Mouse (Mus musculus) embryonic facial prominence, embryonic 14.5 days (tissue): ENCODE results near the gene Entpd3. TPM values are rescaled to one million over a fixed set of nuclear protein-coding genes. Genes with fewer than 3 reads are reported as not detected.

Experiments
- ATAC-seq: fragments of 200-750 bp; cut with Nextera tagmentation; 2 replicates; pipeline ENCODE4 v1.8.0; 2017; ENCODE audit warnings: low read depth, moderate number of reproducible peaks, moderate TSS enrichment
- DNase-seq: peaks from one replicate; pipeline ENCODE4 v3.0.0-alpha.2; 2015; ENCODE audit warnings: low spot score
- H3K27ac ChIP-seq: fragments of 300-500 bp; sonication (generic); replicated peaks from 2 replicates; pipeline ENCODE4 v1.5.1; 2014; ENCODE audit warnings: low read depth, mild to moderate bottlenecking, low read length, moderate library complexity
- H3K27me3 ChIP-seq: fragments of 300-500 bp; sonication (generic); replicated peaks from 2 replicates; pipeline ENCODE4 v1.6.1; 2014; ENCODE audit warnings: low read length; ENCODE audit not compliant: control insufficient read depth, insufficient read depth
- H3K36me3 ChIP-seq: fragments of 300-500 bp; sonication (generic); 2 replicates; pipeline ENCODE4 v1.6.1; 2014; ENCODE audit warnings: low read length, mixed read lengths; ENCODE audit not compliant: control insufficient read depth, insufficient read depth
- H3K4me1 ChIP-seq: fragments of 300-500 bp; sonication (generic); 2 replicates; pipeline ENCODE4 v1.6.1; 2014; ENCODE audit warnings: antibody characterized with exemption, low read length; ENCODE audit not compliant: control insufficient read depth, insufficient read depth
- H3K4me2 ChIP-seq: fragments of 300-500 bp; sonication (generic); 2 replicates; pipeline ENCODE4 v1.6.1; 2014; ENCODE audit warnings: low read depth, mild to moderate bottlenecking, low read length, moderate library complexity, mixed read lengths
- H3K4me3 ChIP-seq: fragments of 300-500 bp; sonication (generic); 2 replicates; pipeline ENCODE4 v1.5.1; 2014; ENCODE audit warnings: low read depth, mild to moderate bottlenecking, low read length
- H3K9ac ChIP-seq: fragments of 300-500 bp; sonication (generic); 2 replicates; pipeline ENCODE4 v1.6.1; 2014; ENCODE audit warnings: low read depth, mild to moderate bottlenecking, low read length, moderate library complexity, mixed read lengths
- H3K9me3 ChIP-seq: fragments of 300-500 bp; sonication (generic); 2 replicates; pipeline ENCODE4 v1.6.1; 2016; ENCODE audit warnings: low read length; ENCODE audit not compliant: control insufficient read depth
- WGBS: fragments of 180-500 bp; shearing (Covaris S2); extraction: QIAGEN DNeasy Blood & Tissue Kit; methylation state at CpG from one replicate; pipeline ENCODE4 v1.1.7; 2014; 5-methylcytosine and 5-hydroxymethylcytosine counted together
- polyA plus RNA-seq: library from polyadenylated mRNA; unstranded; fragments of >200 nt; fragmentation: Nextera tagmentation; extraction: Ambion mirVana; gene quantifications from 2 replicates; pipeline ENCODE4 v1.2.1, GENCODE M21; 2014

Gene Entpd3
- polyA plus RNA-seq, 1 experiment from 2014 or later: 10.0 TPM

DNA sequence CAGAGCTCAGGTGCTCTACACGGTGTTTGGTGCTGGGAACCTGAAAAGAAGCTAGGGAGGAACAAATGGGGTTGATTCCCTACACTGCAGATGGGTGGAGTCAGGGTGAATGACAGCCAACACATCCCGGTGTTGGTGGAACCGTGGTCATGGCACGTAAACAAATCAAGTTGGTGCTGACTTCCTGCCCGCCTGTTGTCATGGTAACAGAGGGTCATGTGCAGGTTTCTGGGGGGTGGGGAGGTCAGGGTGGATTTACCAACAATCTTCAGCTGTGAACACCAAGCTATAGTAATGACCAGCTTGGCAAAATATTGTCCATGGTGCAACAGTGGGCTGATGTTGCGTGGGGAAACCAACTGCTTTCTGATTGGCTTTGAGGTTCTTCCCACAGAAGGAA, 39.1 kb downstream of the Entpd3 start:
- 54% methylated on average over 6 of the region's 6 CpGs for WGBS
- Histone ChIP-seq H3K4me2 (no peak overlapping the region), H3K27ac (no peak overlapping the region), H3K4me1 (peaks cover 13% of the 10 kb centered on the region), H3K4me3 (no peak overlapping the region), H3K36me3 (peaks cover 26% of the 10 kb centered on the region), H3K27me3 (no peaks in the 10 kb centered on the region), H3K9me3 (no peaks in the 10 kb centered on the region), H3K9ac (no peak overlapping the region)
- ATAC-seq (no peak), DNase-seq (no peak)

GRCm38 (mm10) chr9:120579808-120580207, 40.2 kb downstream of the Entpd3 start:
- Histone ChIP-seq H3K9me3 (no peaks in the 10 kb centered on the region), H3K9ac (no peak overlapping the region), H3K36me3 (peaks cover 15% of the 10 kb centered on the region), H3K27ac (no peak overlapping the region), H3K4me1 (peaks cover 13% of the 10 kb centered on the region), H3K27me3 (no peaks in the 10 kb centered on the region), H3K4me2 (no peak overlapping the region), H3K4me3 (no peak overlapping the region)
- 70% methylated on average over 7 of the region's 7 CpGs for WGBS
- ATAC-seq (no peak), DNase-seq (no peak)

- DNase-seq: peak; percentile 86
- H3K4me2 ChIP-seq: peak overlapping the region; percentile 63
- H3K27ac ChIP-seq: peak overlapping the region; percentile 63
- H3K36me3 ChIP-seq: no peaks in the 10 kb centered on the region
- H3K9ac ChIP-seq: peak overlapping the region; percentile 51
- H3K9me3 ChIP-seq: no peaks in the 10 kb centered on the region
- WGBS: 9% methylated on average over 19 of the region's 21 CpGs
- ATAC-seq: peak; percentile 85
- no peaks in the 10 kb centered on the region for H3K27me3 ChIP-seq
- peaks cover 13% of the 10 kb centered on the region for H3K4me1 ChIP-seq
- H3K4me3 ChIP-seq: peak overlapping the region; percentile 30
Measured at GRCm38 (mm10) chr9:120581941-120582618, 42.5 kb downstream of the Entpd3 start.

- H3K9ac ChIP-seq: peak overlapping the region; percentile 51
- ATAC-seq (peak; percentile 89), DNase-seq (peak; percentile 97)
- H3K9me3 ChIP-seq: no peaks in the 10 kb centered on the region
- H3K4me3 ChIP-seq: peak overlapping the region; percentile 30
- peak overlapping the region; percentile 63 for H3K4me2 ChIP-seq
- H3K4me1 ChIP-seq: peaks cover 10% of the 10 kb centered on the region
- WGBS: 5% methylated on average over 27 of the region's 28 CpGs
- H3K27me3 ChIP-seq: no peaks in the 10 kb centered on the region
- peak overlapping the region; percentile 63 for H3K27ac ChIP-seq
- H3K36me3 ChIP-seq: no peaks in the 10 kb centered on the region
Measured at GRCm38 (mm10) chr9:120582619-120583308, 43.1 kb downstream of the Entpd3 start.

- DNase-seq: no peak
- peaks cover 10% of the 10 kb centered on the region for H3K4me1 ChIP-seq
- H3K36me3 ChIP-seq: no peaks in the 10 kb centered on the region
- peak overlapping the region; percentile 30 for H3K4me3 ChIP-seq
- no peaks in the 10 kb centered on the region for H3K27me3 ChIP-seq
- H3K9me3 ChIP-seq: no peaks in the 10 kb centered on the region
- no peak overlapping the region for H3K27ac ChIP-seq
- H3K9ac ChIP-seq: peak overlapping the region; percentile 50; the same call in 1 of the 2 replicates
- 76% methylated on average over 3 of the region's 3 CpGs for WGBS
- ATAC-seq: no peak
- H3K4me2 ChIP-seq: peak overlapping the region; percentile 63
Measured at GRCm38 (mm10) chr9:120583314-120583713, 43.7 kb downstream of the Entpd3 start.

GRCm38 (mm10) chr9:120586546-120586945, 46.9 kb downstream of the Entpd3 start:
- peak; percentile 64 for DNase-seq
- no peaks in the 10 kb centered on the region for H3K36me3 ChIP-seq
- WGBS: 15% methylated on average over 3 of the region's 3 CpGs
- H3K4me1 ChIP-seq: peaks cover 10% of the 10 kb centered on the region
- H3K4me2 ChIP-seq: no peak overlapping the region
- no peak for ATAC-seq
- H3K27ac ChIP-seq: no peak overlapping the region
- H3K9me3 ChIP-seq: no peaks in the 10 kb centered on the region
- no peak overlapping the region for H3K4me3 ChIP-seq
- H3K9ac ChIP-seq: no peak overlapping the region
- H3K27me3 ChIP-seq: no peaks in the 10 kb centered on the region

DNA sequence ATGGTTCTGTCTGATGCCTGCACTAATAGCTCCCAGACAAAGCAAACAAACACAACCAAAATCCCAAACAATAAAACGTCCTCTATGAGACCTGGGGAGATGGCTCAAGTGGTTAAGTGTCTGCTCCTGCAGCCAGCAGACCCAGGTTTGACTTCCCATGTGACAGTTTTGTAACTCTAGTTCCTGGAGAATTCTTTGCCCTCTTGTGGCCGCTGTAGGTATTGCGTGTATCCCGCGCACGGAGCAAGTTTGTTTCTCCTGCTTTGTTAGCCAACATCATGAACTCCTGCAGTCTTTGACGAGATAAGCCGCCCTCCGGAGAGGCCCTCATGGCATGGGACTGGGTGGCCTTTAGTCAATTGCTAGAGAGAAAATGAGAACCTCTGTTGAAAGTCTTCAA, 51.9 kb downstream of the Entpd3 start:
- 3% methylated on average over 9 of the region's 9 CpGs for WGBS
- no peak overlapping the region for H3K4me3 ChIP-seq
- peak; percentile 74 for DNase-seq

DNA sequence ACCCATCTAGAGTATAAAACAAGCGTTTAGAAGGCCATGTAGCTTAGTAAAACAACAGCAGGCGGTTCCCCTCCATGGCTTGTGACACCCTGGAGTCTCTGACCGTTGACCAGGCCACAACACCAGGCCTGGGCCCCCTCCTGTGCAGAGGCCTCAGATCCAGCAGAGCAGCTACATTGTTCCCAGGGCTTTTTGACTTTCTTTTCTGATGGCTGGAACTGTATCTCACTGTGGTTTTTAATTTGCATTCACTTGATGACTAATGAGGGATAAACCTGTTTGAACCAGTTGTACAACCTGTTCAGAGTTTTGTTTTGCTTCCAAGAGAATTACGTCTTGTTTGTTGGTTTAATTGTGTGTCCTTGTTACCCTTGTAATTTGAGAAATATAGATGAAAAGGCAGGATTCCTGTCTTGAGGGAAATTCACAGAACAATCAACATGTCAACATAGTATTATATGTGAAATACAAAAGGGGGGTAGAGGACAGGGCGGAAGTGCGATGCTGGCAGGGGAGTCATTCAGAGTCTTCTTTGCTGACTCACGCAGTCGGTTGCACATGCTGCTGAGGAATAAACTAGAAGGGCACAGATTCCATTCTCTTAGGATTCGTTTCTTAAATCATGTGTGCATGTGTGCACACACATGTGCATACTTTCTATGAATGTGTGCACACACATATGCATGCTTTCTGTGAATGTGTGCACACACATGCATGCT, 53.9 kb downstream of the Entpd3 start:
- Histone ChIP-seq H3K27me3 (no peaks in the 10 kb centered on the region), H3K9me3 (no peaks in the 10 kb centered on the region), H3K4me1 (no peaks in the 10 kb centered on the region), H3K27ac (no peak overlapping the region; the same call in 1 of the 2 replicates), H3K36me3 (no peaks in the 10 kb centered on the region), H3K4me3 (no peak overlapping the region), H3K9ac (no peak overlapping the region), H3K4me2 (no peak overlapping the region)
- peak; percentile 75 for ATAC-seq
- 47% methylated on average over 9 of the region's 9 CpGs for WGBS
- peak; percentile 58 for DNase-seq

More for the DNA sequence above, 51.9 kb downstream of the Entpd3 start:
- Histone ChIP-seq H3K4me1 (no peaks in the 10 kb centered on the region), H3K27me3 (no peaks in the 10 kb centered on the region), H3K4me2 (no peak overlapping the region), H3K36me3 (no peaks in the 10 kb centered on the region), H3K9me3 (no peaks in the 10 kb centered on the region), H3K27ac (no peak overlapping the region), H3K9ac (peak overlapping the region; percentile 45; the same call in 1 of the 2 replicates)
- ATAC-seq: no peak
